Mouse (Mus musculus): Measurements from ENCODE around the gene Ncam1.

Gene Ncam1

DNA sequence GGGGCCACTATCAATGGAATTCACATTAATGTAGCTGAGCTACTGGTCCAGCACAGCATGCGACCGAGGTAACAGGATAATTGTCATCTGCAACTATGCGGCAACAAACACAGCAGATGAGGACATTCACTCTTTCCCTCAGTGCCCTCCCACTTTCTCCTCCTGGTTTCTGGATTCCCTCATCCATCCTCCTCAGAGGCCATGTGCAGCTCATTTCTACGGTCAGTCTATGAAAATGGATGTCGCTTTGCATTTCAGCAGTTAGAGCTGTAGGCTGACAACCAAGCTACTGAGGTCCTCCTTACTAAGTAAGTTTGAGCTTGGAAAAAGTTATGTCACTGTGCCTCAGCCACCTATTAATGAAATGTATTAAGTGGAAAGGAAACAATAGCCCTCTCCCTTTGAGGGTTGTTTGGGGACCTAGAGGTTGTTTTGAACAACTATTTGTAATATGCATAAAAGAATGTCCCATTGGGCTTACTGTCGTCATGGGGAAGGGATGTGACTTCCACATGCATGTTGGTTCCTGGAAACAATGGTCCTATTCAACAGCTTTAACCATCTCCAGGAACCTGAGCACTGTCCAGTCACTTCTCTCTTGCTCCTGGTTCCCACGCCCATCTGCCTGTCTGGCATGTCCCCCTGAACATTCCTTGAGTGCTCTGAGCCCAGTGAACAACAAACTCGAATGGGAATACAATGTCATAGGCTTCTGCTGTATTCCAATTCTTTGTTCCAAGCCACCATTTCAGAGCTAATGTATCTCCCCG is 122.8 kb downstream of the Ncam1 start:
- DNase-seq (ENCODE audit: low spot score) = no peak

- DNase-seq (ENCODE audit: low spot score) = no peak
These were observed 126.0 kb downstream of the Ncam1 start for GRCm38 (mm10) chr9:49672646-49673199.

- no peak for DNase-seq (ENCODE audit: low spot score)
These were observed 131.7 kb downstream of the Ncam1 start for GRCm38 (mm10) chr9:49667066-49667465.

DNA sequence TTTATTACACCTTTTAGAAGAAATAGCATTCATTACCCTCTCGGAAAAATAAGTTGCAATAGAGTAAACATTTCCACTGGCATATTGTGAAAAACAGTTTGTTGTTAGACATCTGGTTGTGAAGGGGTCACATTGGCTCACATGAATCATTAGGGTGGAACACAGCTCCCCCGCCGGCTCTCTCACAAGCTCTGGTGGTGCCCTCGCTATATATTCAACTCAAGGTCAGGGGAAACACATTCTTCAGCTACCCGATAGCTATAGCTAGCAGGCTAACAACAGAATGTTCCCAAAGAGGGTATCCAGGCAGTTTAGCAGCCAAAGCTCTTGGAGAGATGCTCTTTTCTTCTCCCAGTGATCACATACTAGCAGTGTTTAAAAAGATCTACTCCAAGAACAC is 133.4 kb downstream of the Ncam1 start:
- DNase-seq (ENCODE audit: low spot score) = no peak

GRCm38 (mm10) chr9:49663927-49664320 is 134.8 kb downstream of the Ncam1 start:
- no peak for DNase-seq (ENCODE audit: low spot score)

DNA sequence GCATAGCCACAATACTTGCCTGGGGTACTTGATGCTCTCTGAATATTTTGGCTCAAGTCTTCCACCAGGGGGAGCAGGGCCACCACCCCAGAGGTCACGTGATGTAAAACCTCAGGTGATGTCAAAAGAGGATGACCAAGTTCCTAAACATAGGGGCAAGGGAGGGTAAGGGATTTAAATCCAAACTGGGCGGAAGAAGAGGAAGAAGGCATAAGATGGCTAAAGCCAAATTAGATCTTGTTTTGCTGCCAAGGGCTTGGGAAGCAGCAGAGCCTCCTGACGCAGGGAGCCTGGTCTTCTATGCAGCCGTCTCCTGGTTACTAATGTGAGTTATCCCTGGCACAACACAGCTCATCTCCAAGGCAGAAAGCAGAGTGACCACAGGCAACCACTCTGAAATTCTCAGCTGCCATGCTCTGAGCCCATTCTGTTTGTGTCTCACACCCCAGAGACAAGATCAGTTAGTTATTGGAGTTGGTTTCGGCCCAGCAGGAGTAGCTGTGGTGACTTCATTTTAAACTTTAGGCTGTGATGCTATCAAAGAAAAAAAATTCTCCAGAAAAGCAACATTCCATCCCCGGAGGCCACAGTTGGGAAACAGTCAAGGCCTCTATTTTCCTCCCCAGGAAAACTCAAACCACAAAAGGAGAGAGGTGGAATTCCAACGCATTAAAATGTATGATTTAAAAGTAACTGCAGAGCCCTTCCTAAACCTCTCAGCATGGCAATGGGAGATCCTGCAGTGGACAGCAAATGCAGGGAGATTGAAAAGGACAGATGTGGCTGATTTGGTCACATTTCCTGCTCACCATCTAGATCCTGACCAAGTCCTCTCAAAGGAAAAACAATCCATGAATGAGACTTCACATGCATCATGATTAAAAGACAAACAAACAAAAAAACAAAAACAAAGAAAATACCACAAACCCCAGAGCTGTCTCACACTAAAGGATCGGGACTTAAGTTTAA is 135.5 kb downstream of the Ncam1 start:
- DNase-seq (ENCODE audit: low spot score) = no peak

DNA sequence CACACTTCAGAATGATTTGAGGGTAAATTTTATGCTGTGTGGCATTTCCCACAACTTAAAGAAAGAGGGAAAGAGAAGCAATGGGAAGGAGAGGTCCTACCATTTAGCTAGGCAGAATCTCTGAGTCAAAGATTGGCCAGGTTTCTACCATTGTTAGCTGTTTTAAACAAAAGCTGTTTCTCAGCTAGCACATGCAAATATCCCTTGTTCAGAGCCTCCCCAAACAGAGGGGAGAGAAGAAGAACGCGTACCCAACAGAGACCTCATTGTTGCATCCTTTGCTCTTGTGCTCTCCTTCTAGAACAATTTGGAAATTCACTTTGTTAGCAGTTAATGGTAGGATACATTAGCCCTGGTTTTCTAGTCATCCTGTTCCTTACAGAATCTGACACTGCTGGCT is 137.2 kb downstream of the Ncam1 start:
- DNase-seq (ENCODE audit: low spot score) = no peak

- no peak for DNase-seq (ENCODE audit: low spot score)
These were observed 140.3 kb downstream of the Ncam1 start for GRCm38 (mm10) chr9:49658381-49658856.

DNA sequence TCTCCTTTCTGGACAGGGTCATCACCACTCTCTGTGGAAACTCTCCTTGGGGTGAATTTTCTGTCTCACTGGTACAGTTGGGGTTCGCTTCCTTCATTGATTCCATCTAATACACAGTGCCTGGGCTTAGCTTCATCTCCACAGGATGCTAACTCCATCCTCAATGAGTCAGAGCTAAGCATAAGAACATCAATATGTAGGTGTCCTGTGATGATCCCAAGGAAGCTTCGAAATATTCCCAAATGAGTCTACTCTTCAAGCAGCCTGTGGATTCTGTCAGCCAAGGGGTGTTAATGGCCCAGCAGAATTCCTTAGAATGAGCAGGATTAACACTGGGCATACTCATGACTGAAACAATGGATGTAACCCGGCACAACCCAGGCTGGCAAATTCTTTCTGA is 144.3 kb downstream of the Ncam1 start:
- no peak for DNase-seq (ENCODE audit: low spot score)

GRCm38 (mm10) chr9:49653478-49654245 is 145.1 kb downstream of the Ncam1 start:
- no peak for DNase-seq (ENCODE audit: low spot score)

- DNase-seq (ENCODE audit: low spot score) = no peak
These were observed 154.4 kb downstream of the Ncam1 start for GRCm38 (mm10) chr9:49644296-49644695.

- no peak for DNase-seq (ENCODE audit: low spot score)
These were observed 158.0 kb downstream of the Ncam1 start for GRCm38 (mm10) chr9:49640764-49641163.

DNA sequence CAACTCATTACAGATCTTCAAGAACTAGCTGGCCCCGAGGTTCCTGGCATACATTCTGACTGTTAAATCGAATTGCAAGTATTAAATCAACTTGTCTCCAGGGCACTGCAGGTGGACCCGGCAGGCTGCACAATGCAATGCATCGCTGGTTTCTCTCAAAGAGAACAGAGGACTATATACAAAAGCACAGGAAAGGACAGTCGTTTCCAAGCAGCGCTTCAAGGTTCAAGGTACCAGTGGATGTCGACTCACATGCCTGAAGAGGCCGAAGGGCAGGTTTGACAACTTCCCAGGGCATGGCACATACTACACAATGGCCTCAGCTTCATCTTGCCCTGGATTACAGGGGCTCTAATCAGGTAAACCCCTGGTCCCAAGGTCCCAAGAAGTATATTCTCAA is 158.6 kb downstream of the Ncam1 start:
- DNase-seq (ENCODE audit: low spot score) = no peak

- no peak for DNase-seq (ENCODE audit: low spot score)
These were observed 160.8 kb downstream of the Ncam1 start for GRCm38 (mm10) chr9:49637955-49638354.

DNA sequence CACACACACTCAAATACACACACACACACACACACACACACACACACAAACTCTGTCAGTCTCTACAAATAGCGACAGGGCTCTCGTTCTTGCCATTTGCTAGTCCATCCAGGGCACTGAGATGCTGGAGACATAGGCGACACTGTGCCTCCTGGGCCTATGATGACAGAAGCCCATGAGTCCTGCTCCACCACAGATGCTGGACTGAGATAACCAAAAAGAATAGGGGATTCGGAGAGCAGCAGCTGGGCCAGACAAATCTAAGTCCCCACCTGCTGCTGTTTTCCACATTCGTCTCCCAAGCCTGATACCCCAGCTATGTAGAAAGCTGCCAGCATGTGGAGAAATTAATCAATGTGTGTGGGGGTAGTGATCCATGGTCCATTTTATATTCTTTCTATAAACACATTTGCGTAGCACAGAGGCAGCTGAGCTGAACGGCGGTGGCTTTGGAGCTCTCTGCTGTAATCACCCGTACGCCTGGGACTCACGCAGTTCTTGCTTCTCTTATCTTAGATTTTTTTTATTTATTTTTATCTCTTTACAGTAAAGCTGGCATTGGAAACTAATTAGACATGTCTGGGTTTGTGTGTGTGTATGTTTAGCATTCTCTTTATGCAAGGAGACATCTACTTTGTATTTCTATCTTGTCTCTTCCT is 162.9 kb downstream of the Ncam1 start:
- DNase-seq (ENCODE audit: low spot score) = no peak

DNA sequence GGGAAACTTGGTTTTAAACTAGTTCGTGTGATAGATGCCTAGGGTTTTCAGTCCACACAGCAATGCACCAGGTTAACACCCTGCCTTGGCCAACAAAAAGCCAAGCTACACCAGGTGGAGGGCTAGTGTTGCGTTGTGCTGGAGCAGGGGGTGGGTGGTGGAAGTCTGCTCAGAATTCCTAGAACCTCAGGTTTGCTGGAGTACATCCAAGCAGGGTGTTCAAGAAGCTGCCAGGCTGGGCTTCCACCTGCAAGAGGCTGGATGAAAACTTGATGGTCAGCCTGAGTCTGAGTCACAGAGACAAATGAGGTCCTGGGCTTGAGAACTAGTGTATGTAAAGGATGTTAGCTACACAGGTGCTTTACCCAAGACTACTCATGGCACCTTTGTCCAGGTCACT is 166.1 kb downstream of the Ncam1 start:
- no peak for DNase-seq (ENCODE audit: low spot score)

DNA sequence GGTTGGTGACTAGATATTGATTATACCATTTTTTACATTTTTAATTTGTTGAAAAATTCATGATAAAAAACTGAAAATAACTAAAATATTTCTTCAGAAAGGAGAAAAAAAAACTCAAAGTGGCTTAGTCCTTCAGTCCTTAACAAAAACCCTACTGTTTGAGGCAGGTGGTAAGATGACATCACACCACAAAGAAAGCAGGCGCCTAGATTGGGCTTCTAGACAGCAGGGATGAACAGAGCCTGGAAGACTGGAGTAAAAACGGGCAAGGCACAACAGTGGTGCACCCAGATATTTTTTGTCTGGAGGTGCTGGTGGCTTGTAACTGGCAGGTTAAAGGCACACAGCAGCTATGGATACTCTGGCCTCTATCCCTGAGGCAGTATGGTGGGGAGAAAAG is 168.4 kb downstream of the Ncam1 start:
- DNase-seq (ENCODE audit: low spot score) = no peak

DNA sequence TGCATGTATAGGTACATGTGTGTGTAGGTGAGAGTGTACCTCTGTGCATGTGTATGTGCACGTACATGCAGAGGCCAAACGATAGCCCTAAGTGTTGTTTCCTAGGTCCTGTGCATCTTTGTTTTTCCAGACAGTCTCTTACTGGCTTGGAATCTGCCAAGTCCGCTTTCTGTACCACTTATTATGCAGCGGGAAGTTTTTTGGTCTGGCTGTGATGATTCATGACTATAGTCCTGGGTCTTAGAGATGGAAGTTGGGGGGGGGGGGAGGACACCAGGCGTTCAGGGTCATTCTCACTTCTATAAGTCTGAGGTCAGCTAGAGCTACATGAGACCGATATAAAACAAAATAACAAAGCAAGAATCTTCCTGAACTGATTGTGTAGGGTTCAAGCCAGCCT is 173.8 kb downstream of the Ncam1 start:
- no peak for DNase-seq (ENCODE audit: low spot score)

DNA sequence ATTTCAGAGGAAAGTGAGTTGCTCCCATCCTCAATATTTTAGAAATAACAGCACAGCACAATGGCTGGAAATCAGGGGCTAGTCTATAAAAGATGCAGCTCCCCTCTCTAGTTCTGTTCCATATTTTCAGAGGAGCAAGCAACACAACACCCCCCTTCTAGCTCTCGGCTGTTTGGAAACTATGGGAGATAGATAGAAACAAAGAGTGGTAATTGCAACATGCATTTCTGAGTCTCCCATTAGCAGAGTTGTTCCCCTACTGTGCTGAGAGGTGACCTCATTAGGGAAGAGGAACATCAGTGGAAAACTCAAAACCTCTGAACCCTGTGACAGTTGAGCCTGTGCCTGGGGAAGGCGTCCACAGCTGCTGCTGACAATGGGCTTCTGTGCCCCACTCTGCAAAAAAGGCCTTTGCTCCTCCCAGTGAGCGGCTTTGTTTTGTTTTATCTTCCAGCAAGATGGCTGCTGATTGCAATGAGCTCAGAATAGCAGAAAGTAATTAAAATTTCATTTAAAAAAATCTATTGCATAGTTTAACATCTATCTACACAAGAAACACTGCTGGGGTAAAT is 174.7 kb downstream of the Ncam1 start:
- no peak for DNase-seq (ENCODE audit: low spot score)

- no peak for DNase-seq (ENCODE audit: low spot score)
These were observed 175.6 kb downstream of the Ncam1 start for GRCm38 (mm10) chr9:49622928-49623676.
